Mouse (Mus musculus) embryonic facial prominence, embryonic 11.5 days (tissue): ENCODE data around the gene Tppp3. TPM values are rescaled to one million over a fixed set of nuclear protein-coding genes. Genes with fewer than 3 reads are reported as not detected.

Experiments used
- ATAC-seq: fragments of 200-750 bp; cut with Nextera tagmentation; replicated peaks from 2 replicates; pipeline ENCODE4 v1.8.0; 2017; ENCODE audit warnings: low read depth; ENCODE audit not compliant: insufficient number of reproducible peaks, low FRiP score, low TSS enrichment
- DNase-seq: peaks from one replicate; pipeline ENCODE4 v3.0.0-alpha.2; 2015; ENCODE audit warnings: low spot score
- H3K27ac ChIP-seq: fragments of 300-500 bp; sonication (generic); replicated peaks from 2 replicates; pipeline ENCODE4 v1.5.1; 2014; ENCODE audit warnings: mild to moderate bottlenecking, low read depth, low read length, control low read depth
- H3K27me3 ChIP-seq: fragments of 300-500 bp; sonication (generic); 2 replicates; pipeline ENCODE4 v1.6.1; 2014; ENCODE audit warnings: mild to moderate bottlenecking, low read length, moderate library complexity, mixed read lengths; ENCODE audit not compliant: control insufficient read depth, insufficient read depth
- H3K36me3 ChIP-seq: fragments of 300-500 bp; sonication (generic); replicated peaks from 2 replicates; pipeline ENCODE4 v1.6.1; 2014; ENCODE audit warnings: low read depth, mild to moderate bottlenecking, low read length, moderate library complexity, mixed read lengths; ENCODE audit not compliant: control insufficient read depth, insufficient read depth
- H3K4me1 ChIP-seq: fragments of 300-500 bp; sonication (generic); 2 replicates; pipeline ENCODE4 v1.6.1; 2014; ENCODE audit warnings: low read length, mixed read lengths; ENCODE audit not compliant: control insufficient read depth, insufficient read depth
- H3K4me2 ChIP-seq: fragments of 300-500 bp; sonication (generic); 2 replicates; pipeline ENCODE4 v1.6.1; 2014; ENCODE audit warnings: low read depth, mild to moderate bottlenecking, control low read depth, low read length, moderate library complexity
- H3K4me3 ChIP-seq: fragments of 300-500 bp; sonication (generic); 2 replicates; pipeline ENCODE4 v1.5.1; 2014; ENCODE audit warnings: low read depth, low read length, control low read depth
- H3K9ac ChIP-seq: fragments of 300-500 bp; sonication (generic); replicated peaks from 2 replicates; pipeline ENCODE4 v1.6.1; 2014; ENCODE audit warnings: mild to moderate bottlenecking, control low read depth, low read length
- H3K9me3 ChIP-seq: fragments of 300-500 bp; sonication (generic); replicated peaks from 2 replicates; pipeline ENCODE4 v1.6.1; 2016; ENCODE audit warnings: mild to moderate bottlenecking, low read length, inconsistent platforms, mixed read lengths; ENCODE audit not compliant: control insufficient read depth
- WGBS: fragments of 180-500 bp; shearing (Covaris S2); extraction: QIAGEN DNeasy Blood & Tissue Kit; methylation state at CpG from one replicate; pipeline ENCODE4 v1.1.7; 2014; 5-methylcytosine and 5-hydroxymethylcytosine counted together
- polyA plus RNA-seq: library from polyadenylated mRNA; unstranded; fragments of >200 nt; fragmentation: Nextera tagmentation; extraction: Ambion mirVana; gene quantifications from 2 replicates; pipeline ENCODE4 v1.2.1, GENCODE M21; 2014

Tppp3 gene
- polyA plus RNA-seq, 1 experiment from 2014 or later: 49.5 TPM

- Histone ChIP-seq H3K4me2 (no peak overlapping the region), H3K4me1 (no peaks in the 10 kb centered on the region), H3K27me3 (no peaks in the 10 kb centered on the region), H3K4me3 (no peak overlapping the region), H3K9me3 (no peaks in the 10 kb centered on the region), H3K27ac (0 out of 2 replicates have a peak overlapping the region, but pooled peaks have one; percentile 35), H3K9ac (no peak overlapping the region), H3K36me3 (no peaks in the 10 kb centered on the region)
- 45% methylated on average over 11 of the region's 11 CpGs for WGBS
- ATAC-seq (peak; percentile 85), DNase-seq (peak; percentile 60)
Measured at GRCm38 (mm10) chr8:105445296-105446126, 25.8 kb downstream of the Tppp3 start.

GRCm38 (mm10) chr8:105442661-105443060 lies 28.7 kb downstream of the Tppp3 start:
- 85% methylated on average over 5 of the region's 5 CpGs for WGBS
- Histone ChIP-seq H3K4me2 (no peak overlapping the region), H3K36me3 (no peaks in the 10 kb centered on the region), H3K9ac (no peak overlapping the region), H3K4me3 (no peak overlapping the region), H3K9me3 (no peaks in the 10 kb centered on the region), H3K4me1 (no peaks in the 10 kb centered on the region), H3K27ac (no peak overlapping the region), H3K27me3 (no peaks in the 10 kb centered on the region)
- ATAC-seq (no peak), DNase-seq (no peak)

GRCm38 (mm10) chr8:105441433-105441832 lies 29.9 kb downstream of the Tppp3 start:
- Histone ChIP-seq H3K9ac (no peak overlapping the region), H3K4me1 (no peaks in the 10 kb centered on the region), H3K36me3 (no peaks in the 10 kb centered on the region), H3K9me3 (no peaks in the 10 kb centered on the region), H3K27me3 (no peaks in the 10 kb centered on the region), H3K4me3 (no peak overlapping the region), H3K4me2 (no peak overlapping the region), H3K27ac (no peak overlapping the region)
- no peak for ATAC-seq
- peak; percentile 68 for DNase-seq
- 11% methylated on average over 6 of the region's 6 CpGs for WGBS

GRCm38 (mm10) chr8:105438865-105439264 lies 32.5 kb downstream of the Tppp3 start:
- no peak for ATAC-seq
- 31% methylated on average over 5 of the region's 5 CpGs for WGBS
- no peaks in the 10 kb centered on the region for H3K36me3 ChIP-seq
- no peaks in the 10 kb centered on the region for H3K27me3 ChIP-seq
- no peak overlapping the region for H3K4me2 ChIP-seq
- no peaks in the 10 kb centered on the region for H3K4me1 ChIP-seq
- no peak overlapping the region for H3K4me3 ChIP-seq
- no peak overlapping the region for H3K27ac ChIP-seq
- no peaks in the 10 kb centered on the region for H3K9me3 ChIP-seq
- peak; percentile 72 for DNase-seq
- H3K9ac ChIP-seq: no peak overlapping the region

- no peak for DNase-seq
- ATAC-seq: no peak
- WGBS: 84% methylated on average over 5 of the region's 5 CpGs
- Histone ChIP-seq H3K36me3 (no peaks in the 10 kb centered on the region), H3K9ac (no peak overlapping the region), H3K4me1 (no peaks in the 10 kb centered on the region; the same call in 1 of the 2 replicates), H3K27ac (no peak overlapping the region), H3K9me3 (no peaks in the 10 kb centered on the region), H3K4me3 (no peak overlapping the region), H3K27me3 (no peaks in the 10 kb centered on the region), H3K4me2 (no peak overlapping the region)
Measured at GRCm38 (mm10) chr8:105437078-105437748, 34.1 kb downstream of the Tppp3 start.

- no peak overlapping the region for H3K27ac ChIP-seq
- H3K4me3 ChIP-seq: no peak overlapping the region
- no peaks in the 10 kb centered on the region; the same call in 1 of the 2 replicates for H3K4me1 ChIP-seq
- H3K27me3 ChIP-seq: no peaks in the 10 kb centered on the region
- DNase-seq (no peak), ATAC-seq (no peak)
- no peaks in the 10 kb centered on the region for H3K36me3 ChIP-seq
- H3K9ac ChIP-seq: no peak overlapping the region
- H3K4me2 ChIP-seq: no peak overlapping the region
- no peaks in the 10 kb centered on the region for H3K9me3 ChIP-seq
- 75% methylated on average over 5 of the region's 5 CpGs for WGBS
Measured at GRCm38 (mm10) chr8:105436218-105436617, 35.1 kb downstream of the Tppp3 start.

GRCm38 (mm10) chr8:105434136-105434535 lies 37.2 kb downstream of the Tppp3 start:
- no peak overlapping the region for H3K4me2 ChIP-seq
- H3K27ac ChIP-seq: no peak overlapping the region
- ATAC-seq (no peak), DNase-seq (no peak)
- no peak overlapping the region for H3K4me3 ChIP-seq
- 69% methylated on average over 5 of the region's 5 CpGs for WGBS
- no peaks in the 10 kb centered on the region for H3K27me3 ChIP-seq
- no peak overlapping the region for H3K9ac ChIP-seq
- H3K36me3 ChIP-seq: no peaks in the 10 kb centered on the region
- no peaks in the 10 kb centered on the region for H3K9me3 ChIP-seq
- no peaks in the 10 kb centered on the region; the same call in 1 of the 2 replicates for H3K4me1 ChIP-seq

- Histone ChIP-seq H3K36me3 (no peaks in the 10 kb centered on the region), H3K9me3 (no peaks in the 10 kb centered on the region), H3K9ac (no peak overlapping the region), H3K4me3 (no peak overlapping the region), H3K4me2 (no peak overlapping the region), H3K4me1 (no peaks in the 10 kb centered on the region; the same call in 1 of the 2 replicates), H3K27ac (no peak overlapping the region), H3K27me3 (no peaks in the 10 kb centered on the region)
- no peak for ATAC-seq
- WGBS: 53% methylated on average over 5 of the region's 5 CpGs
- no peak for DNase-seq
Measured at GRCm38 (mm10) chr8:105433511-105433910, 37.8 kb downstream of the Tppp3 start.
